Mouse (Mus musculus): ENCODE results near the gene Gm12887. TPM values are rescaled to one million over a fixed set of nuclear protein-coding genes. Genes with fewer than 3 reads are reported as not detected.

The Gm12887 gene
- total RNA-seq (2014; rRNA removed) = not detected in 2 replicates
- polyA plus RNA-seq (2015; fragmentation: Nextera tagmentation; extraction: Ambion mirVana) = not detected in 2 replicates

DNA sequence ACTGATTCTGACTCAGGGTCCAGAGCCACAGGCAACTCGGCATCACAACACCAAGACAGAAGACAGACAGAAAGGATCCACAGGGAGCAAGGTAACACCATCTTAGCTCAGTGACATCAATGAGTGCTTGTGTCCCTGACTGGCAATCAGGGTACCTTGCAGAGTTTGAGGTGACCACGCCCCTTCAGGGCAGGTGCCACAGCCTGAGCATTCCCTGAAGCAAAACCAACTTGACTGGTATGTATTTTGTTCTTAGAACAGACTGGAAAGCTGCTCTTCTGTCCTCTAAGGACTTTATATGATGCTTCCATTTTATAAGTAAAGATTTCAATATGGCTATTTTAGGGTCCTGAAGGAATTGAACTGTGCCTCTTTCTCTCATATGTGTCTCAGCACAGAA, at the start of gene Gm12887:
TSS of gene Gm12887 (minus strand) at position 101 of the 400 bp plus-strand sequence.
- Histone ChIP-seq H3K4me2 (ENCODE audit: low read depth, low read length) (no peak within 1 kb of the TSS), H3K36me3 (ENCODE audit: insufficient read depth, low read length) (no peaks in the 10 kb centered on the region), H3K4me1 (ENCODE audit: insufficient read depth, low read length) (no peaks in the 10 kb centered on the region), H3K27me3 (ENCODE audit: insufficient read depth, low read length) (no peaks in the 10 kb centered on the region), H3K4me3 (ENCODE audit: low read length) (no peak within 1 kb of the TSS), H3K27ac (no peak within 1 kb of the TSS), H3K9ac (replicated peaks; ENCODE audit: low read length) (no peak within 1 kb of the TSS), H3K9me3 (ENCODE audit: low read length) (peaks cover 19% of the 10 kb centered on the region; the same call in 1 of the 2 replicates)
- no peak for TF ChIP-seq CTCF (IDR thresholded peaks at IDR 0.05; ENCODE audit: low read depth)
- WGBS = 39% methylated on average over 2 of the region's 2 CpGs
- ATAC-seq = no peak
- DNase-seq (ENCODE audit: low spot score) = no peak

- H3K9ac ChIP-seq (replicated peaks; ENCODE audit: low read length) = no peak overlapping the region
- ATAC-seq = no peak
- H3K4me1 ChIP-seq (ENCODE audit: insufficient read depth, low read length) = no peaks in the 10 kb centered on the region
- WGBS = 85% methylated on average over 1 of the region's 1 CpGs
- DNase-seq (ENCODE audit: low spot score) = no peak
- no peaks in the 10 kb centered on the region for H3K36me3 ChIP-seq (ENCODE audit: insufficient read depth, low read length)
- peaks cover 19% of the 10 kb centered on the region; the same call in 1 of the 2 replicates for H3K9me3 ChIP-seq (ENCODE audit: low read length)
- no peak for TF ChIP-seq CTCF (IDR thresholded peaks at IDR 0.05; ENCODE audit: low read depth)
- H3K27me3 ChIP-seq (ENCODE audit: insufficient read depth, low read length) = no peaks in the 10 kb centered on the region
- no peak overlapping the region for H3K4me3 ChIP-seq (ENCODE audit: low read length)
- no peak overlapping the region for H3K4me2 ChIP-seq (ENCODE audit: low read depth, low read length)
- no peak overlapping the region for H3K27ac ChIP-seq
Measured at GRCm38 (mm10) chr4:121657040-121657439, 35.1 kb upstream of the Gm12887 start.

Other genes starting within 250 kb of the Gm12887 start
- gene Gm12886, start 199.0 kb downstream of the Gm12887 start, total RNA-seq (2014; rRNA removed) = not detected in 2 replicates
- gene Gm12886, start 199.0 kb downstream of the Gm12887 start, polyA plus RNA-seq (2015; fragmentation: Nextera tagmentation; extraction: Ambion mirVana) = not detected in 2 replicates